Mouse (Mus musculus): ENCODE measurements around the gene Tuba1a.

Gene Tuba1a

GRCm38 (mm10) chr15:98953401-98954356, at the start of gene Tuba1a, which contains the start of gene Gm49450:
Gene Tuba1a (minus strand): TSS chr15:98953703.
Gene Gm49450 (minus strand): TSS chr15:98953551.
- peak; percentile 84 for DNase-seq (ENCODE audit: low spot score)

- no peak for DNase-seq (ENCODE audit: low spot score)
These were observed 48.0 kb upstream of the Tuba1a start for GRCm38 (mm10) chr15:99001451-99001931.

GRCm38 (mm10) chr15:99000535-99001283, 47.2 kb upstream of the Tuba1a start:
- no peak for DNase-seq (ENCODE audit: low spot score)

GRCm38 (mm10) chr15:98998775-98999157, 45.3 kb upstream of the Tuba1a start:
- no peak for DNase-seq (ENCODE audit: low spot score)

GRCm38 (mm10) chr15:98997938-98998774, 44.7 kb upstream of the Tuba1a start:
- DNase-seq (ENCODE audit: low spot score): no peak

GRCm38 (mm10) chr15:98996840-98997239, 43.3 kb upstream of the Tuba1a start:
- no peak for DNase-seq (ENCODE audit: low spot score)

GRCm38 (mm10) chr15:98994957-98995520, 41.5 kb upstream of the Tuba1a start:
- DNase-seq (ENCODE audit: low spot score): no peak

GRCm38 (mm10) chr15:98993865-98994264, 40.4 kb upstream of the Tuba1a start:
- DNase-seq (ENCODE audit: low spot score): peak; percentile 82

GRCm38 (mm10) chr15:98993093-98993793, 39.7 kb upstream of the Tuba1a start:
- DNase-seq (ENCODE audit: low spot score): peak; percentile 96

- DNase-seq (ENCODE audit: low spot score): no peak
These were observed 38.8 kb upstream of the Tuba1a start for GRCm38 (mm10) chr15:98992086-98992912.

- DNase-seq (ENCODE audit: low spot score): no peak
These were observed 38.1 kb upstream of the Tuba1a start for GRCm38 (mm10) chr15:98991540-98992050.

- no peak for DNase-seq (ENCODE audit: low spot score)
These were observed 37.4 kb upstream of the Tuba1a start for GRCm38 (mm10) chr15:98990669-98991539.

GRCm38 (mm10) chr15:98989701-98990430, 36.4 kb upstream of the Tuba1a start:
- DNase-seq (ENCODE audit: low spot score): no peak

GRCm38 (mm10) chr15:98988787-98989186, 35.3 kb upstream of the Tuba1a start:
- no peak for DNase-seq (ENCODE audit: low spot score)

GRCm38 (mm10) chr15:98987661-98988181, 34.2 kb upstream of the Tuba1a start:
- DNase-seq (ENCODE audit: low spot score): no peak

- no peak for DNase-seq (ENCODE audit: low spot score)
These were observed 33.7 kb upstream of the Tuba1a start for GRCm38 (mm10) chr15:98987077-98987630.

- DNase-seq (ENCODE audit: low spot score): no peak
These were observed 32.6 kb upstream of the Tuba1a start for GRCm38 (mm10) chr15:98985982-98986715.
